Mouse (Mus musculus) midbrain, embryonic 10.5 days (tissue): ENCODE measurements at regions not wholly inside any gene's neighbourhood (a gene's known extent, or its start where the extent isn't known, plus 50 kb on each side); places are given as distances from the start of the nearest gene placed in this dataset.

Source experiments
- DNase-seq: peaks from one replicate; pipeline ENCODE4 v3.0.0-alpha.2; 2017; ENCODE audit warnings: low spot score
- H3K27ac ChIP-seq: fragments of 300-500 bp; sonication (generic); replicated peaks from 2 replicates; pipeline ENCODE4 v1.5.1; 2016; ENCODE audit warnings: mild to moderate bottlenecking
- H3K27me3 ChIP-seq: fragments of 300-500 bp; sonication (generic); 2 replicates; pipeline ENCODE4 v1.6.1; 2016; ENCODE audit warnings: low read depth, mild to moderate bottlenecking; ENCODE audit not compliant: poor library complexity, severe bottlenecking
- H3K36me3 ChIP-seq: fragments of 300-500 bp; sonication (generic); 2 replicates; pipeline ENCODE4 v1.6.1; 2016; ENCODE audit warnings: mild to moderate bottlenecking, moderate library complexity
- H3K4me1 ChIP-seq: fragments of 300-500 bp; sonication (generic); 2 replicates; pipeline ENCODE4 v1.6.1; 2016
- H3K4me3 ChIP-seq: fragments of 300-500 bp; sonication (generic); 2 replicates; pipeline ENCODE4 v1.5.1; 2016; ENCODE audit warnings: mild to moderate bottlenecking, moderate library complexity
- H3K9me3 ChIP-seq: fragments of 300-500 bp; sonication (generic); replicated peaks from 2 replicates; pipeline ENCODE4 v1.6.1; 2016; ENCODE audit warnings: mild to moderate bottlenecking
- WGBS: fragments of 180-500 bp; shearing (Covaris S2); methylation state at CpG from one replicate; pipeline ENCODE4 v1.1.7; 2016; 5-methylcytosine and 5-hydroxymethylcytosine counted together

DNA sequence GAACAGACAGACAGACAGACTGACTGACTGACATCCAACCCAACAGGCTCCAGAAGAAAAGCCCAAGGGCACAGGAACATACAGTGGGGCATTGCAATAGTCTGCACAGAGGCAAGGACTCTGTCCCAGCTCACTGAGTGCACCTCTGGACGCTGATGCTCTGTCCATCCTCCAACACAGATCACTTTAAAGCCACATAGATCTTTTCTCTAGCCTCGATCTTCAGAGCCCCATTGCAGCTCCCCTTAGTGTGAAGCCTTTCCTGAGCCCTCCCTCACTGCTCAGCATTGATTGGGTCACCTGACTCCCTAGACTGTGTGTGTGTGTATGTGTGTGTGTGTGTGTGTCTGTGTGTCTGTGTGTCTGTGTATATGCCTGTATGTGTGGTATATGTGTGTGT lies 218.2 kb upstream of the Srrm4 start:
- peak; percentile 16 for DNase-seq
- no peaks in the 10 kb centered on the region for H3K9me3 ChIP-seq
- peak overlapping the region; percentile 78 for H3K27ac ChIP-seq
- peaks cover 17% of the 10 kb centered on the region for H3K4me1 ChIP-seq
- peaks cover 7% of the 10 kb centered on the region; the same call in 1 of the 2 replicates for H3K27me3 ChIP-seq
- H3K4me3 ChIP-seq, result peak overlapping the region; percentile 36
- WGBS, result 40% methylated on average over 2 of the region's 2 CpGs
- no peaks in the 10 kb centered on the region for H3K36me3 ChIP-seq

DNA sequence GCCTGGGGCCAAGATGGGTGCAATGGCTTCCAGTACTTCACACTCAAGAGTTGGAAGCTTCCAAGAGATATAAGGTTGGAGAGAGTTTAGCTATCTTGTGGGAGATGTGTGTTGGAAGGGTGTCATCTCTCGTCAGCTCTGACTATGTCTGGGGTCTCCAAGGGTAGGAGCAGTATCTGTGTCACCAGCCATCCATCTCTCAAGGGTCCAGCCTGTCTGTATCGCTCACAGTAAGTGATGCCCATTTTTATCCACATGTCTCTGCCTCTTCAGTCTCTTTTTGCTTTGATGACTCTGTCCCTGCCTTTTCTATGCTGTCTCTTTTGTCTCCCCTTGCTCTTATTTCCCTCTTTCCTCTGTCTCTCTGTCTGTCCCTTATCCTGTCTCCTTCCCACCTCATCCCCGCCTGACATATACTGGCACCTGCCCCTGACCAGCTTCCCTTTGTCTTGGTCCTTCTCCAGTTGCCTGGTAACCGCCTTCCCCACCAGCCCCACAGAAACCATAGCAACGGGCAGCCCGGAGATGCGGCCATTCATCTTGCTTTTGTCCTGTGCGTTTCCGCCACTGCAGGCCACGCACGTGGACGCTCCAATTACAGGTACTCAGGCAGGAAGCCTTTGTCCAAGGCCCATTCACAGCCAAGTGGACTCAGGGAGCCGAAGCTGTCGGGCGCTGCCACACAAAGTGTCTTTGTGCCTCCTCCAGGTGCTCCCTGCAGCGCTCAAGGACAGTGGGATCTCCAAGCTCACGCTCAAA lies 217.6 kb upstream of the Srrm4 start:
- Histone ChIP-seq H3K4me1 (peaks cover 17% of the 10 kb centered on the region), H3K4me3 (peak overlapping the region; percentile 36), H3K27me3 (peaks cover 7% of the 10 kb centered on the region; the same call in 1 of the 2 replicates), H3K9me3 (no peaks in the 10 kb centered on the region), H3K27ac (peak overlapping the region; percentile 78), H3K36me3 (no peaks in the 10 kb centered on the region)
- DNase-seq, result peak; percentile 84
- WGBS, result 22% methylated on average over 17 of the region's 17 CpGs

GRCm38 (mm10) chr5:116797460-116797859 lies 205.8 kb upstream of the Srrm4 start:
- WGBS, result 52% methylated on average over 2 of the region's 2 CpGs
- no peak overlapping the region for H3K4me3 ChIP-seq
- DNase-seq, result no peak
- H3K9me3 ChIP-seq, result no peaks in the 10 kb centered on the region
- H3K27me3 ChIP-seq, result no peaks in the 10 kb centered on the region
- peaks cover 13% of the 10 kb centered on the region for H3K4me1 ChIP-seq
- no peaks in the 10 kb centered on the region for H3K36me3 ChIP-seq
- H3K27ac ChIP-seq, result no peak overlapping the region

- WGBS, result 52% methylated on average over 5 of the region's 5 CpGs
Measured at GRCm38 (mm10) chr5:116795169-116795568, 203.6 kb upstream of the Srrm4 start.

DNA sequence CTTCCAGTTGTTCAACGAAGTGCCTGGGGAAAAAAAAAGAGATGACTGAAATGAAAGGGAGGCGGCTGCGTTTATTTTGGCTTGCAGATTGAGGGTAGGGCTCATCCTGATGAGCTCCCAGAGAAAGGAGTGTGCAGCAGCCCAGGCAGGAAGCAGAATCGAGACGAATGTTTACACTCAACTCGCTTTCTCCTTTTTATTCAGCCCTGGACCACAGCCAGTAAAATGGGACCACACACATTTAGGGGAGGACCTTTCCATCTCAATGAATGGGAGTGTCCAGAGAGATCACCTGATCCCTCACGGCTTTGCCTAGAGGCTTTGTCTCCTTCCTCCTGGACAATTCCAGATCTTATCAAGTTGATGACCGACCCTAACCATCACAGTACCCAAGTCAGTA lies 198.8 kb upstream of the Srrm4 start:
- no peak overlapping the region for H3K27ac ChIP-seq
- H3K27me3 ChIP-seq, result no peaks in the 10 kb centered on the region
- H3K36me3 ChIP-seq, result no peaks in the 10 kb centered on the region
- H3K4me3 ChIP-seq, result no peak overlapping the region
- peaks cover 5% of the 10 kb centered on the region for H3K4me1 ChIP-seq
- no peak for DNase-seq
- H3K9me3 ChIP-seq, result no peaks in the 10 kb centered on the region
- 79% methylated on average over 8 of the region's 8 CpGs for WGBS

More at GRCm38 (mm10) chr5:116795169-116795568, 203.6 kb upstream of the Srrm4 start:
- Histone ChIP-seq H3K4me3 (no peak overlapping the region), H3K27me3 (no peaks in the 10 kb centered on the region), H3K27ac (no peak overlapping the region), H3K4me1 (peaks cover 13% of the 10 kb centered on the region), H3K9me3 (no peaks in the 10 kb centered on the region), H3K36me3 (no peaks in the 10 kb centered on the region)
- DNase-seq, result no peak

- Histone ChIP-seq H3K4me1 (no peaks in the 10 kb centered on the region), H3K27me3 (no peaks in the 10 kb centered on the region), H3K4me3 (no peak overlapping the region), H3K9me3 (no peaks in the 10 kb centered on the region), H3K27ac (no peak overlapping the region), H3K36me3 (no peaks in the 10 kb centered on the region)
- no peak for DNase-seq
- 92% methylated on average over 9 of the region's 9 CpGs for WGBS
Measured at GRCm38 (mm10) chr5:116789859-116790258, 198.2 kb upstream of the Srrm4 start.

GRCm38 (mm10) chr5:116776450-116776849 lies 184.8 kb upstream of the Srrm4 start:
- no peaks in the 10 kb centered on the region for H3K9me3 ChIP-seq
- DNase-seq, result no peak
- H3K4me3 ChIP-seq, result no peak overlapping the region
- 42% methylated on average over 2 of the region's 2 CpGs for WGBS
- no peaks in the 10 kb centered on the region for H3K4me1 ChIP-seq
- H3K36me3 ChIP-seq, result no peaks in the 10 kb centered on the region
- H3K27me3 ChIP-seq, result no peaks in the 10 kb centered on the region
- H3K27ac ChIP-seq, result no peak overlapping the region

DNA sequence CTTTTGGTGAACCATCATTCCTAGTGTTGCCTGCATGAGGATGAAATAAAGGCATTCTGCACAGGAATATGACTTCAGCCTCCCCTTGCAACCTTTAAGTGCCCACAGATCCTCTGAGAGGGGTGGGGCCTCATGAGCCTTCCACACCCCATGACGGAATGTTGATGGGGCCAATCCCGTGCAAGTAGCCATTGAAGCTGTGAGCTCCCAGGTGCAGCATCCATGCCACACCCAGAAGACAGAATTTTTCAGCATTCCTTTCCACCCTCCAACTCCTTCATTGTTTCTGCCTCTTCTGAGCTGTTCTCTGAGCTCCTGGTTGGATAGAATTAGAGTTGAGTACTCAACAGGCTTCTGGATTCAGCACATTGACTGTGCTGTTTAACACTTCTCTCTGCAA lies 174.6 kb upstream of the Srrm4 start:
- H3K27me3 ChIP-seq, result no peaks in the 10 kb centered on the region
- H3K9me3 ChIP-seq, result peaks cover 17% of the 10 kb centered on the region
- H3K4me3 ChIP-seq, result no peak overlapping the region
- H3K4me1 ChIP-seq, result no peaks in the 10 kb centered on the region
- no peak for DNase-seq
- H3K27ac ChIP-seq, result no peak overlapping the region
- 81% methylated on average over 2 of the region's 2 CpGs for WGBS
- H3K36me3 ChIP-seq, result no peaks in the 10 kb centered on the region

- Histone ChIP-seq H3K27ac (no peak overlapping the region), H3K36me3 (no peaks in the 10 kb centered on the region), H3K9me3 (peaks cover 17% of the 10 kb centered on the region), H3K4me3 (no peak overlapping the region), H3K27me3 (no peaks in the 10 kb centered on the region), H3K4me1 (no peaks in the 10 kb centered on the region)
- no peak for DNase-seq
- 89% methylated on average over 6 of the region's 6 CpGs for WGBS
Measured at GRCm38 (mm10) chr5:116761323-116761722, 169.7 kb upstream of the Srrm4 start.

DNA sequence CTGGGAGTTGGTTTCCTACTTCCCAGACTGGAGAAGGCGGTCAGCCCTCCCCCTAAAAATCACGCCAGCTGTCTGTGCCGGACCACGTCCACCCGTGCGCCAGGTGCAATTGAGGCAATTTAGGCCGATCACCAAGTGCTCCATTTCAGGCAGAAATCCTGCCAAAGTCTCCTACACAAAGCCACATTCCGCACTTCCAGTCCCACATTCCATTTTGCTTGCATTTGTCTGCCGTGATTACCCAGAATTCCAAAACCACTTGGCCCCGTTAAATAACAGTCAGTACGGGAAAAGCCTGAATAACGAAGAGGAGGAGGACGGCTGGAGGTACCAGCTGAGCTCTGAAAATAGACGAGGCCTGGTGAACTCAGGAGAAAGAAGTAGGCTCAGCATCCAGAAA lies 167.1 kb upstream of the Srrm4 start:
- Histone ChIP-seq H3K27me3 (no peaks in the 10 kb centered on the region), H3K9me3 (peaks cover 6% of the 10 kb centered on the region; the same call in 1 of the 2 replicates), H3K36me3 (no peaks in the 10 kb centered on the region), H3K27ac (no peak overlapping the region), H3K4me3 (no peak overlapping the region), H3K4me1 (no peaks in the 10 kb centered on the region)
- 88% methylated on average over 14 of the region's 14 CpGs for WGBS
- DNase-seq, result no peak

GRCm38 (mm10) chr5:116752941-116753340 lies 161.3 kb upstream of the Srrm4 start:
- Histone ChIP-seq H3K27me3 (no peaks in the 10 kb centered on the region), H3K36me3 (no peaks in the 10 kb centered on the region), H3K4me1 (no peaks in the 10 kb centered on the region), H3K27ac (no peak overlapping the region), H3K4me3 (no peak overlapping the region), H3K9me3 (0 out of 2 replicates have a peak, but pooled peaks cover 4% of the 10 kb centered on the region)
- WGBS, result 89% methylated on average over 2 of the region's 2 CpGs
- DNase-seq, result no peak

- no peaks in the 10 kb centered on the region for H3K4me1 ChIP-seq
- no peaks in the 10 kb centered on the region for H3K27me3 ChIP-seq
- 79% methylated on average over 1 of the region's 1 CpGs for WGBS
- no peak overlapping the region for H3K27ac ChIP-seq
- no peak overlapping the region for H3K4me3 ChIP-seq
- H3K36me3 ChIP-seq, result no peaks in the 10 kb centered on the region
- no peak for DNase-seq
- 0 out of 2 replicates have a peak, but pooled peaks cover 4% of the 10 kb centered on the region for H3K9me3 ChIP-seq
Measured at GRCm38 (mm10) chr5:116752096-116752495, 160.5 kb upstream of the Srrm4 start.

- 0 out of 2 replicates have a peak, but pooled peaks cover 4% of the 10 kb centered on the region for H3K9me3 ChIP-seq
- no peaks in the 10 kb centered on the region for H3K36me3 ChIP-seq
- no peak for DNase-seq
- WGBS, result 95% methylated on average over 4 of the region's 4 CpGs
- no peaks in the 10 kb centered on the region for H3K27me3 ChIP-seq
- no peaks in the 10 kb centered on the region for H3K4me1 ChIP-seq
- H3K27ac ChIP-seq, result no peak overlapping the region
- no peak overlapping the region for H3K4me3 ChIP-seq
Measured at GRCm38 (mm10) chr5:116745776-116746175, 154.2 kb upstream of the Srrm4 start.
